Mouse (Mus musculus) midbrain, postnatal 0 days (tissue): ENCODE measurements around the gene Abhd10. TPM values are rescaled to one million over a fixed set of nuclear protein-coding genes. Genes with fewer than 3 reads are reported as not detected.

Experiments
- ATAC-seq: fragments of 200-750 bp; cut with Nextera tagmentation; 2 replicates; pipeline ENCODE4 v1.8.0; 2017; ENCODE audit warnings: moderate number of reproducible peaks, mild to moderate bottlenecking, moderate TSS enrichment, moderate library complexity; ENCODE audit not compliant: low FRiP score
- DNase-seq: peaks from one replicate; pipeline ENCODE4 v3.0.0-alpha.2; 2015; ENCODE audit warnings: low spot score
- H3K27ac ChIP-seq: fragments of 300-500 bp; sonication (generic); 2 replicates; pipeline ENCODE4 v1.5.1; 2014; ENCODE audit warnings: low read depth, mild to moderate bottlenecking, low read length, mixed read lengths
- H3K27me3 ChIP-seq: fragments of 300-500 bp; sonication (generic); 2 replicates; pipeline ENCODE4 v1.6.1; 2014; ENCODE audit warnings: low read length, control low read depth, mixed read lengths; ENCODE audit not compliant: insufficient read depth
- H3K36me3 ChIP-seq: fragments of 300-500 bp; sonication (generic); 2 replicates; pipeline ENCODE4 v1.6.1; 2014; ENCODE audit warnings: low read length, control low read depth, mixed read lengths; ENCODE audit not compliant: insufficient read depth
- H3K4me1 ChIP-seq: fragments of 300-500 bp; sonication (generic); 2 replicates; pipeline ENCODE4 v1.6.1; 2014; ENCODE audit warnings: mild to moderate bottlenecking, control low read depth, antibody characterized with exemption, low read length, mixed read lengths; ENCODE audit not compliant: insufficient read depth
- H3K4me2 ChIP-seq: fragments of 300-500 bp; sonication (generic); 2 replicates; pipeline ENCODE4 v1.6.1; 2014; ENCODE audit warnings: low read depth, mild to moderate bottlenecking, low read length, mixed read lengths; ENCODE audit not compliant: poor library complexity, severe bottlenecking
- H3K4me3 ChIP-seq: fragments of 300-500 bp; sonication (generic); 2 replicates; pipeline ENCODE4 v1.5.1; 2014; ENCODE audit warnings: low read depth, mild to moderate bottlenecking, low read length, moderate library complexity
- H3K9ac ChIP-seq: fragments of 300-500 bp; sonication (generic); replicated peaks from 2 replicates; pipeline ENCODE4 v1.6.1; 2014; ENCODE audit warnings: mild to moderate bottlenecking, low read length, moderate library complexity, mixed read lengths; ENCODE audit not compliant: poor library complexity, severe bottlenecking
- H3K9me3 ChIP-seq: fragments of 300-500 bp; sonication (generic); 2 replicates; pipeline ENCODE4 v1.6.1; 2016; ENCODE audit warnings: low read length, control low read depth
- CTCF ChIP-seq: IDR thresholded peaks from 2 replicates; pipeline ENCODE4 v1.5.1; 2016; ENCODE audit warnings: antibody characterized with exemption, mild to moderate bottlenecking
- WGBS: fragments of 180-500 bp; shearing (Covaris S2); extraction: QIAGEN DNeasy Blood & Tissue Kit; methylation state at CpG from one replicate; pipeline ENCODE4 v1.1.7; 2014; 5-methylcytosine and 5-hydroxymethylcytosine counted together
- polyA plus RNA-seq: library from polyadenylated mRNA; unstranded; fragments of >200 nt; fragmentation: Nextera tagmentation; extraction: Ambion mirVana; gene quantifications from 2 replicates; pipeline ENCODE4 v1.2.1, GENCODE M21; 2015
- total RNA-seq: library from RNA; depleted of rRNA; stranded (reverse); fragments of >200 nt; gene quantifications from 2 replicates; pipeline ENCODE4 v1.2.3, GENCODE M21; 2014

The Abhd10 gene
- total and polyA plus RNA-seq, 2 experiments from 2014 or later = 21.5 to 34.2 TPM

DNA sequence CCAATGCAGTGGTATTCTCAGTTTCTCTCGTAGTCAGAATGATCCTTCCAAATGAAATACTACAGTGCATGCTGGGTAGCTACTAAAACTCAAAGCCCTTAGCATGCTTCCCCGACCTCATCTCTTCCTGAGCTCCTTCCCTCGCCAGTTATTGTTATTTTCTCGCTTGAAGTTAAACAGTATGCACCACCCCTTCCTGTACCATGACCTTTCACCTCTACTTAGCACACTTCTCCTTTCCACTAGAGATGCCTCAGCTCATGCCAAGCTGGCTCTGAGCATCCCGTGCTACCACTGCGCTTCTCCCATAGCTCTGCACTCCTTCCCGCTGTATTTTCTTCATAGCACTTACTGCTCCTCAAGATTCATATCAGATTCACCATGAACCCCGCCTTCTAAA, 4.9 kb downstream of the Abhd10 start:
- TF ChIP-seq CTCF = no peak
- DNase-seq (no peak), ATAC-seq (no peak)
- no peaks in the 10 kb centered on the region for H3K27me3 ChIP-seq
- no peaks in the 10 kb centered on the region for H3K9me3 ChIP-seq
- no peak overlapping the region for H3K4me3 ChIP-seq
- H3K36me3 ChIP-seq = peaks cover 23% of the 10 kb centered on the region; the same call in 1 of the 2 replicates
- peaks cover 3% of the 10 kb centered on the region; the same call in 1 of the 2 replicates for H3K4me1 ChIP-seq
- no peak overlapping the region for H3K9ac ChIP-seq
- no peak overlapping the region for H3K27ac ChIP-seq
- 89% methylated on average over 8 of the region's 8 CpGs for WGBS
- H3K4me2 ChIP-seq = no peak overlapping the region

DNA sequence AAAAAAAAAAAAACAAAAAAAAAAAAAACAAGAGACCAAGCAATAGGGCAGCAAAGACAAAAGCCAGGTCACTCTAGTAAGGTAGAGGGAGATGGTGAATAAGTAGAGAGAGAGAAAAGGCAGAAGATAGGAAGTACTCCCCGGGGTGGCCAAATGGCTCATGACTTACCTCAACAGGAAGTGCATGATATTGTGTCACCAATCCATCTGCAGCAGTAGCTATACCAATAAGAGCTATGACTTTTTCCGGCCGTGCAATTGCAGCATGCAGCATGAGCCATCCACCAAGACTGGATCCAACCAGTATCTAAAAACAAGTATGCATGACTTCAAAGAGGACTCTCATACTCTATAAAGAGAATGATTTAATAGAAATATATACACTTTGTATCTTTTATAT, 6.0 kb downstream of the Abhd10 start:
- no peak for DNase-seq
- H3K27ac ChIP-seq = no peak overlapping the region
- WGBS = 99% methylated on average over 3 of the region's 3 CpGs

DNA sequence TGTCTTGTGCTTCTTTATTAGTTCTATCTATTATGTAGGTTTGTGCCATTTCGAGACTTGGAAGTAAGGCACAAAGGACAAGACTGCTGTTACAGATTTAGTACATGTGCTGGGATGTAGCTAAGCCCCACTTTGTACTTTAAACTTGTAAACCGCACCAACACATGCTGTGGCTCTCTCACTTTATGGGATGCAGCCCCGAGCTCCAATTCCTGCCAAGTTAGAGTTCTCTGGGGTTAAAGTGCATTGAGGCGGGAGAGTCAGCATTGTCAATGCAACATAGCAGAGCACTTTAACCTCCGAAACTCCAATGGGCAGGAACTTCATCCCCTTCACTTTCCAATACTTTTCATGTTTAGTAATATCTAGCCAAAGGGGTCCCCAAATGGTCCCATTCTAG, 13.6 kb downstream of the Abhd10 start:
- ATAC-seq = no peak
- H3K4me3 ChIP-seq = no peak overlapping the region
- H3K27ac ChIP-seq = no peak overlapping the region
- H3K27me3 ChIP-seq = no peaks in the 10 kb centered on the region
- WGBS = 81% methylated on average over 5 of the region's 5 CpGs
- peaks cover 20% of the 10 kb centered on the region for H3K36me3 ChIP-seq
- H3K4me1 ChIP-seq = no peaks in the 10 kb centered on the region
- no peak overlapping the region for H3K4me2 ChIP-seq
- H3K9me3 ChIP-seq = no peaks in the 10 kb centered on the region
- H3K9ac ChIP-seq = no peak overlapping the region
- DNase-seq = no peak
- TF ChIP-seq CTCF = no peak

More for the DNA sequence above, 6.0 kb downstream of the Abhd10 start:
- no peak overlapping the region for H3K4me3 ChIP-seq
- no peaks in the 10 kb centered on the region for H3K27me3 ChIP-seq
- H3K36me3 ChIP-seq = peaks cover 27% of the 10 kb centered on the region; the same call in 1 of the 2 replicates
- H3K9ac ChIP-seq = no peak overlapping the region
- no peak overlapping the region for H3K4me2 ChIP-seq
- no peaks in the 10 kb centered on the region for H3K9me3 ChIP-seq
- H3K4me1 ChIP-seq = peaks cover 3% of the 10 kb centered on the region; the same call in 1 of the 2 replicates
- TF ChIP-seq CTCF = no peak
- ATAC-seq = no peak

DNA sequence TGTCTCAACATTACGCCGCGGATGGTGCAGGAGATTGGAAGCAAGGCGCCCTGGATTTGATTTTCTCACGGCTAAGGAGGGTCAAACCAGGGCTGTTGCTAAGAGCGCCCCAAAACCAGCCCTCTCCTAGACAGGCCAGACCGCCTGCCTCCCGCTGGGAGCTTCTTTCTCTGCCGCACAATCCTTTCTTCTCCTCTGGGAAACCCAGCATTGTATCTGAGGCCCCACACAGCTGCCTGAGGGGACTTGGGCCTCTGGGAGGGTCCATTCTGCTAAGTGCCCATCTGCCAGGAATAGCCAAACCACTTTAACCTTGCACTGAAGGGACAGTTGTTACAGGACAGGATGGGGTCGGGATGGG, 18.0 kb downstream of the Abhd10 start:
- H3K4me3 ChIP-seq = peak overlapping the region; percentile 51
- H3K4me1 ChIP-seq = peaks cover 12% of the 10 kb centered on the region; the same call in 1 of the 2 replicates
- ATAC-seq (peak; percentile 69), DNase-seq (peak; percentile 73)
- no peaks in the 10 kb centered on the region for H3K27me3 ChIP-seq
- H3K9ac ChIP-seq = peak overlapping the region; percentile 79
- no peaks in the 10 kb centered on the region for H3K9me3 ChIP-seq
- H3K27ac ChIP-seq = peak overlapping the region; percentile 97
- H3K4me2 ChIP-seq = peak overlapping the region; percentile 72
- peaks cover 8% of the 10 kb centered on the region; the same call in 1 of the 2 replicates for H3K36me3 ChIP-seq
- no peak for TF ChIP-seq CTCF
- WGBS = 2% methylated on average over 10 of the region's 10 CpGs

DNA sequence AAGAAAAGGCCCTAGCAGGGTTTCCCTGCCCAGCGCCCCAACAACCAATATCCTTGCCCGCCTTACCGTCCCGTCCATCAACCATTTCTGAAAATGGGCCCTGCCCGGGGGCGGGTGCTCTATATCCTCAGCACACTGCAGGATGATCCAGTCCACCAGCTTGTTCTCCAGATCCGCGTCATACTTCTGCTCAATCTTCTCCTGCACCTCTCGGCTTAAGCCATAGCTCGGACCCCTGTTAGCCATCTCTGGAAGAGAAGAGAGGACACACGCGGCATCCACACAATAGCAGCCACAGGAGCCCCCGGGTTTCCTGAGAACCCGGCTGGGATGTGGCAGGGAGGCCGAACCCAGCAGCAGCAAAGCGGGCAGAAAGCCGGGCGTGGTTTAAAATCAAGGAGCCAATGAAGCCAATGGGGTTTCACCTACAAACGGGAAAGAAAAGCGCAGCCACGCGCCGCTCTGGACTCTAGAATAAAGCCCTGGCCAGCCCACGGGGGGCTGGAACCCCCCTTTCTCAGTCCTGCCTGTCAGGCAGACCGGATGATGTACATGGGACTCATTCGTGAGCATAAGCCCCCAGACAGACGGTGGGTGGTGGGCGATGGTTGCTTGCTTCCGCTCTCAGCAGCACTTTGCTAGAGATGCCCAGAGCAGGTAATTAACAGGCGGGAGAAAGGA, 18.6 kb downstream of the Abhd10 start, which contains the start of gene Tagln3:
Gene Tagln3 (minus strand): TSS at position 548 of the 681 bp plus-strand sequence.
- H3K9ac ChIP-seq = peak within 1 kb of the TSS; percentile 79
- no peaks in the 10 kb centered on the region for H3K27me3 ChIP-seq
- ATAC-seq (peak; percentile 86), DNase-seq (peak; percentile 88)
- H3K27ac ChIP-seq = peak within 1 kb of the TSS; percentile 97
- H3K9me3 ChIP-seq = no peaks in the 10 kb centered on the region
- no peak for TF ChIP-seq CTCF
- peaks cover 12% of the 10 kb centered on the region; the same call in 1 of the 2 replicates for H3K4me1 ChIP-seq
- peak within 1 kb of the TSS; percentile 72 for H3K4me2 ChIP-seq
- WGBS = under 1% methylated on average over 30 of the region's 30 CpGs
- peaks cover 6% of the 10 kb centered on the region; the same call in 1 of the 2 replicates for H3K36me3 ChIP-seq
- H3K4me3 ChIP-seq = peak within 1 kb of the TSS; percentile 51

DNA sequence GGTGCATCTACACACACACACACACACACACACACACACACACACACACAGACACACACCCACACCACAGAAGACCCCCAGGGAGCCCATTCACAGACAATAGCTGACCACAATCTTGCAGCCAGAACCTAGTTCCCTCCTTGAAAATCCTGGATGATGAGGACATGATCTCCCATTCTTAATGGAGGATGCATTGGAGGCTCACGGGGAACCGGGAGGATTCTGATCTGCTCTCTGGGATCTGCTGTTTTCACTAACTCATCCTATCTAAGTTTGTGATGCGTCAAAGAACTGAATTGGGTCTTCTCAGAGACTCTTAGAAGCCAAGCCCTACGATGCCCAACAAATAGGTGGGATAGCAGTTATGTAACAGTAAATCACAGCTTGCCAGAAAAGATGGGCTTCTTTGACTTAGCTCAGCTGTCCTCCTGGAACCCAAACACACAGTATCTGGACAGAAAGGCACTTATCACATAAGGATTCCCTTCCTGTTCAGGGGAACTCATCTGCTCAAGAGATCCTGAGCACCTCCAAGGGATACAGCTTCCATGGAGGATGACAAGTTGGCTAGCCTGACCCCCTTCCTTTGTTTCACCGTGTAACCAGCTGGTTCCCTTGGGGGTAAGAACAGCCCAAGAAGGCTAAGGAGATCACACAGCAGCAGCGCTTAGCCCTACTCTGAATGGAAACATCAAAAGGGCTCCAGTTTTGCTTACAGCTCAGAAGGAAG, 19.4 kb downstream of the Abhd10 start:
- H3K4me1 ChIP-seq = peaks cover 12% of the 10 kb centered on the region; the same call in 1 of the 2 replicates
- ATAC-seq (peak; percentile 63), DNase-seq (peak; percentile 62)
- peak overlapping the region; percentile 51 for H3K4me3 ChIP-seq
- WGBS = 20% methylated on average over 6 of the region's 6 CpGs
- peaks cover 14% of the 10 kb centered on the region; the same call in 1 of the 2 replicates for H3K36me3 ChIP-seq
- H3K27ac ChIP-seq = peak overlapping the region; percentile 97
- H3K4me2 ChIP-seq = peak overlapping the region; percentile 72
- no peaks in the 10 kb centered on the region for H3K9me3 ChIP-seq
- H3K9ac ChIP-seq = peak overlapping the region; percentile 79
- H3K27me3 ChIP-seq = no peaks in the 10 kb centered on the region
- TF ChIP-seq CTCF = no peak
